Mouse (Mus musculus) heart, adult 10 weeks (tissue): ENCODE results near the gene Fer1l4. TPM values are rescaled to one million over a fixed set of nuclear protein-coding genes. Genes with fewer than 3 reads are reported as not detected.

Source experiments
- polyA plus RNA-seq: library from polyadenylated mRNA; stranded (reverse); fragments of 350-450 nt; fragmentation: Illumina TruSeq; extraction: RNeasy Lipid Tissue Mini Kit (QIAGEN cat#74804); gene quantifications from one replicate; pipeline ENCODE4 v1.2.3, GENCODE M21; 2014; ENCODE audit warnings: low read depth, low replicate concordance

Fer1l4 gene
- polyA plus RNA-seq = not detected

DNA sequence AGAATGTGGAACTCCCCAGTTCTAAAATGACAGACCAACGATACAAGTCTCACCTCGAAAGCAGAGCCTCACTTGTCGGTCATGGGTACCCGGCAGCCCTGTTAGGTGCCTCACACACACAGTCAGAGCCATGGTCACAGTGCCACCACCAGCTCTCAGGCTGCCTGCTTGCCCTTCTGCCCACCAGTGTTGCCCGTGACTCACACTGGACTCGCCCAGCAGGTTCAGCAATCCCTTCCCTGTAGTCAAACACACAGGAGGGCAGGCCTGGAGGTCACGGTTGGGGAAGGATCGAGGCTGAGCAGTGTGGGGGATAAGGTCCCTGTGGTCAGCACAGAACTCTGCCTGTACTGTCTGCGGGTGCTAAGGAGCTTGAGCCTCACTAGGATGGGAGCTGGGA is at the start of gene Fer1l4:
Gene Fer1l4 (minus strand): TSS at position 132 of the 400 bp plus-strand sequence.

DNA sequence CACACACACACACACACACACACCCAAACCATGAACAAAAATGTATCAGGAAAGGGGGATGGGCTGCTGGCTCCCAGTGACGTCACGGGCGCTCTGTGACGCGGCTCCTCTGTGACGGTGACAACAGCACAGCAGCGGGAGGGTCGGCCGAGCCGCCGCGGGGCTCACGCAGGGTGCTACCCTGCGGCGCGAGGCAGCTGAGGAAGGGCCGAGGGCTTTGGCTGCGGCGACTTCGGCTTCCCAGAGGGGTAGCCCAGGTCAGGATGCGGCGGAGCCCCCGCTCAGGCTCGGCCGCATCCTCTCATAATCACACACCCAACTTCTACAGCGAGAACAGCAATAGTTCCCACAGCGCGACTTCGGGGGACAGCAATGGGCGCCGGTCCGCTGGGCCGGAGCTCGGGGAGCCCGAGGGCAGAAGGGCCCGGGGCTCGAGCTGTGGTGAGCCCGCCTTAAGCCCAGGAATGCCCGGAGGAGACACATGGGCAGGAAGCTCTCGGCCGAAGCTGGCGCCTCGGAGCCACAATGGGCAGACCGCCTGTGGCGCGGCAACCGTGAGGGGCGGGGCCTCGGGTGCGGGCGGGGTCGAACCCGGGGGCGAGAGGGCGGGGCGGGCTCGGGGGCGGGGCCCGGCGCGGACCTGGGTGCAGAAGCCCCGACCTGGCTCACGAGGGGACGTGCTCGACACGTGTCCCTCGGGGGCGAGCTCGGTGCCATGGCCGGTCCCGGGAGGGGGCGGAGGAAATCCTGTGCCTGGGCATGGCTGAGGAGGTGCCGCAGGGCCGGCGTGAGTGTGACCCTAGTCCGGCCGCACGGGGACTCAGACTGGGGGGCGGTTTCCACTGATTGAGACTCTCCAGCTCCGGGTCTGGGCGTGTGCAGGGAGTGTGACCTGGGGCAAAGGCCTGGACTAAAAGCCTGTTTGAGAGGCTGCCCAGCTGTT is 12.6 kb upstream of the Fer1l4 start, which contains the start of gene Spag4:
Gene Spag4 (plus strand): TSS at position 77 of the 943 bp plus-strand sequence.

DNA sequence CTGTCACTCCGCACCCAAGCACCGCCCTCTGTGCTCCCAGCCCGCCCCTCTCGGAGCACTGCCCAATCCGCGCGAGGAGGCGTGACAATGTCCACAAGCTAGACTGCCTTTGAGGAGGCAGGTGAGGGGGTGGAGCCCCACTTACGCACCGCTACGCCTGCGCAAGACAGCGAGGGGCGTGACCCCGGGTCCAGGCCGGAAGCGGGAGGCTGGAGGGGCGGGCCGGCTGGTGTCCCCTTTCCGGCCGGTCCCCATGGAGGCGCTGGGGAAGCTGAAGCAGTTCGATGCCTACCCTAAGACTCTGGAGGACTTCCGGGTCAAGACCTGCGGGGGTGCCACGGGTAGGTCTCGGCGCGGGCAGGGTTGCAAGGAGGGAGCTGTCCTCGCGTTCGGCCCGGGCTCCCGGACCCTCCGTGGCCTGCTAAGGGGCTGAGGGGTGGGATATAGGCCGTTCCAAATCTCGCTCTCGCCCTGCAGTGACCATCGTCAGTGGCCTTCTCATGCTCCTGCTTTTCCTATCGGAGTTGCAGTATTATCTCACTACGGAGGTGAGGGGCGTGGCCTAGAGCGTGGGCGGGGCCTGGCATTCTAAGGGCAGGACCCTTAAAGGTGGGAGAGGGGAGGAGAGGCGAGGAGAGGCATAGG is 44.7 kb downstream of the Fer1l4 start, which contains the start of the genes 6430550D23Rik and Ergic3:
Gene 6430550D23Rik (minus strand): TSS at position 90 of the 645 bp plus-strand sequence.
Gene Ergic3 (plus strand): TSS at position 158 of the 645 bp plus-strand sequence.

Other genes with a start within 250 kb of the Fer1l4 start
- gene BC029722, start 233.5 kb downstream of the Fer1l4 start, polyA plus RNA-seq = 41.8 TPM
- 35.1 TPM for gene Eif6, start 226.0 kb downstream of the Fer1l4 start, polyA plus RNA-seq
- gene Fam83c, start 218.1 kb downstream of the Fer1l4 start, polyA plus RNA-seq = not detected
- 239 TPM for gene Uqcc1, start 122.6 kb downstream of the Fer1l4 start, polyA plus RNA-seq
- not detected for gene Gm15557, start 112.2 kb downstream of the Fer1l4 start, polyA plus RNA-seq
- gene Gdf5, start 107.6 kb downstream of the Fer1l4 start, polyA plus RNA-seq = not detected
- gene Cep250, start 96.5 kb downstream of the Fer1l4 start, polyA plus RNA-seq = 6.9 TPM
- 0.45 TPM for gene 6430550D23Rik, start 45.0 kb downstream of the Fer1l4 start, polyA plus RNA-seq
- 67.2 TPM for gene Ergic3, start 44.9 kb downstream of the Fer1l4 start, polyA plus RNA-seq
- 0.81 TPM for gene Spag4, start 12.2 kb upstream of the Fer1l4 start, polyA plus RNA-seq
- 14.5 TPM for gene Cpne1, start 59.0 kb upstream of the Fer1l4 start, polyA plus RNA-seq
- gene Rbm12, start 59.0 kb upstream of the Fer1l4 start, polyA plus RNA-seq = 7.3 TPM
- gene Gm28036, start 74.1 kb upstream of the Fer1l4 start, polyA plus RNA-seq = 8.2 TPM
- gene Romo1, start 91.1 kb upstream of the Fer1l4 start, polyA plus RNA-seq = 208 TPM
- gene Nfs1, start 91.2 kb upstream of the Fer1l4 start, polyA plus RNA-seq = 115 TPM
- gene Rbm39, start 127.3 kb upstream of the Fer1l4 start, polyA plus RNA-seq = 170 TPM
- 11.4 TPM for gene Phf20, start 143.5 kb upstream of the Fer1l4 start, polyA plus RNA-seq